Mouse (Mus musculus) neural tube, embryonic 14.5 days (tissue): ENCODE data around the gene Rcor2. TPM values are rescaled to one million over a fixed set of nuclear protein-coding genes. Genes with fewer than 3 reads are reported as not detected.

Experiments
- ATAC-seq: fragments of 200-750 bp; cut with Nextera tagmentation; 2 replicates; pipeline ENCODE4 v1.8.0; 2017; ENCODE audit warnings: low read depth, mild to moderate bottlenecking, moderate TSS enrichment, moderate library complexity
- H3K27ac ChIP-seq: fragments of 300-500 bp; sonication (generic); 2 replicates; pipeline ENCODE4 v1.5.1; 2014; ENCODE audit warnings: low read depth, mild to moderate bottlenecking, control low read depth, low read length, moderate library complexity, mixed read lengths
- H3K27me3 ChIP-seq: fragments of 300-500 bp; sonication (generic); 2 replicates; pipeline ENCODE4 v1.6.1; 2014; ENCODE audit warnings: low read length; ENCODE audit not compliant: control insufficient read depth, insufficient read depth
- H3K36me3 ChIP-seq: fragments of 300-500 bp; sonication (generic); 2 replicates; pipeline ENCODE4 v1.6.1; 2014; ENCODE audit warnings: low read length, mixed read lengths; ENCODE audit not compliant: control insufficient read depth, insufficient read depth
- H3K4me1 ChIP-seq: fragments of 300-500 bp; sonication (generic); 2 replicates; pipeline ENCODE4 v1.6.1; 2014; ENCODE audit warnings: low read length; ENCODE audit not compliant: control insufficient read depth, insufficient read depth
- H3K4me2 ChIP-seq: fragments of 300-500 bp; sonication (generic); 2 replicates; pipeline ENCODE4 v1.6.1; 2014; ENCODE audit warnings: mild to moderate bottlenecking, low read depth, low read length, control low read depth
- H3K4me3 ChIP-seq: fragments of 300-500 bp; sonication (generic); 2 replicates; pipeline ENCODE4 v1.5.1; 2014; ENCODE audit warnings: low read depth, low read length, control low read depth, mixed read lengths
- H3K9ac ChIP-seq: fragments of 300-500 bp; sonication (generic); replicated peaks from 2 replicates; pipeline ENCODE4 v1.6.1; 2014; ENCODE audit warnings: low read depth, mild to moderate bottlenecking, control low read depth, low read length, mixed read lengths
- H3K9me3 ChIP-seq: fragments of 300-500 bp; sonication (generic); 2 replicates; pipeline ENCODE4 v1.6.1; 2016; ENCODE audit warnings: low read length; ENCODE audit not compliant: control insufficient read depth
- WGBS: fragments of 180-500 bp; shearing (Covaris S2); extraction: QIAGEN DNeasy Blood & Tissue Kit; methylation state at CpG from one replicate; pipeline ENCODE4 v1.1.7; 2014; 5-methylcytosine and 5-hydroxymethylcytosine counted together
- polyA plus RNA-seq: library from polyadenylated mRNA; unstranded; fragments of >200 nt; fragmentation: Nextera tagmentation; extraction: Ambion mirVana; gene quantifications from 2 replicates; pipeline ENCODE4 v1.2.1, GENCODE M21; 2014

The Rcor2 gene
- polyA plus RNA-seq, 1 experiment from 2014 or later: 8.4 TPM

DNA sequence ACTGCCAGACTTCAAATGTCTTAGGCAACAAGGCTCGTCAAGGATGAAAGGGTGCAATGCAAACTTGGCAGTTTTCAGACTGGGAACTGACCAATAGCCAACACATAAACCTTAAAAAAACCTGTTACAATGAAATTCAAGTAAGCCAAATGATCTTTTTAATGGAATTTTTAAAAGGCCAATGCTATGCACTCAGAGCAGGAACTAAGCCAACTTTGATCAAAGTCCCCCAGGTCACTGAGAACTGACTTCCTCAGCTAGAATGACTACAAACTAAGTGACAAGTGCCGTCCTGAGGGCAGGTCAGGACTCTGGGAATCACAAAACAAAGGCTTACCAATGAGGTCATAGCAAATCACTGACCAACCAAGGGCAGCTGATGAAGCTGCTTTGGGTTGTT is 53.1 kb downstream of the Rcor2 start:
- Histone ChIP-seq H3K27me3 (no peaks in the 10 kb centered on the region), H3K4me2 (no peak overlapping the region), H3K4me3 (no peak overlapping the region), H3K9ac (no peak overlapping the region), H3K4me1 (peaks cover 6% of the 10 kb centered on the region; the same call in 1 of the 2 replicates), H3K27ac (no peak overlapping the region), H3K9me3 (no peaks in the 10 kb centered on the region), H3K36me3 (no peaks in the 10 kb centered on the region)
- WGBS: 71% methylated on average over 2 of the region's 2 CpGs
- ATAC-seq: no peak

DNA sequence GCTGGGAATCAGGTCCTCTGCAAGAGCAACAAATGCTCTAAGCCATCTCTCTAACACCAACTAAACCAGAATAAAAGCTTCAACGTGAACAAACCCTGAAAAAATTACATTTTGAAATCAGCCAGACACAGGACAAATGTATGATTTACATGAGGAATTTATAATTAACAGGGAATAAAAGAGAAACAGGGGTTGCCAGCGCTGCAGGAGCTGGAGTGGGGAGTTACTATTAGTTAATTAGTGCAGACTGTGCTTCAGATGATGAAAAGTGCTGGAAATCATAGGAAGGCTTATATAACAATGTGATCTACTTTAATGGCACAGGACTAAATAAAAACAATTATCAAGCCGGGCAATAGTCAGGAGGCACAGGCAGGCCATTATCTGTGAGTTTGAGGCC is 54.3 kb downstream of the Rcor2 start:
- Histone ChIP-seq H3K4me3 (no peak overlapping the region), H3K9me3 (no peaks in the 10 kb centered on the region), H3K36me3 (no peaks in the 10 kb centered on the region), H3K9ac (no peak overlapping the region), H3K4me1 (no peaks in the 10 kb centered on the region), H3K4me2 (no peak overlapping the region), H3K27ac (no peak overlapping the region), H3K27me3 (no peaks in the 10 kb centered on the region)
- 77% methylated on average over 3 of the region's 3 CpGs for WGBS
- ATAC-seq: no peak

Other genes with a start within 250 kb of the Rcor2 start
- 1.9 and 4.9 TPM in 2 replicates for gene Fermt3, start 247.9 kb upstream of the Rcor2 start, polyA plus RNA-seq
- 207 and 215 TPM in 2 replicates for gene Stip1, start 227.4 kb upstream of the Rcor2 start, polyA plus RNA-seq
- gene Macrod1, start 210.5 kb upstream of the Rcor2 start, polyA plus RNA-seq: 4.7 and 5.6 TPM in 2 replicates
- gene Flrt1, start 161.6 kb upstream of the Rcor2 start, polyA plus RNA-seq: 11.0 and 13.3 TPM in 2 replicates
- gene Otub1, start 61.0 kb upstream of the Rcor2 start, polyA plus RNA-seq: 240 and 255 TPM in 2 replicates
- 1,130 and 1,330 TPM in 2 replicates for gene Cox8a, start 49.7 kb upstream of the Rcor2 start, polyA plus RNA-seq
- 68.7 and 71.3 TPM in 2 replicates for gene Naa40, start 26.1 kb upstream of the Rcor2 start, polyA plus RNA-seq
- 44.3 and 62.7 TPM in 2 replicates for gene Mark2, start 74.5 kb downstream of the Rcor2 start, polyA plus RNA-seq
- gene Spindoc, start 115.7 kb downstream of the Rcor2 start, polyA plus RNA-seq: 15.8 and 22.6 TPM in 2 replicates
- gene 2700081O15Rik, start 150.3 kb downstream of the Rcor2 start, polyA plus RNA-seq: 17.0 and 17.2 TPM in 2 replicates
- 482 and 576 TPM in 2 replicates for gene Rtn3, start 216.0 kb downstream of the Rcor2 start, polyA plus RNA-seq
- gene Atl3, start 226.7 kb downstream of the Rcor2 start, polyA plus RNA-seq: 7.4 and 8.1 TPM in 2 replicates